Mouse (Mus musculus) B cell, adult 2 months (primary cell): ENCODE data around the gene Fan1.

ENCODE experiments used
- DNase-seq, 2 experiments: peaks; one replicate each; pipeline ENCODE4 v3.0.0; 2022

The Fan1 gene

DNA sequence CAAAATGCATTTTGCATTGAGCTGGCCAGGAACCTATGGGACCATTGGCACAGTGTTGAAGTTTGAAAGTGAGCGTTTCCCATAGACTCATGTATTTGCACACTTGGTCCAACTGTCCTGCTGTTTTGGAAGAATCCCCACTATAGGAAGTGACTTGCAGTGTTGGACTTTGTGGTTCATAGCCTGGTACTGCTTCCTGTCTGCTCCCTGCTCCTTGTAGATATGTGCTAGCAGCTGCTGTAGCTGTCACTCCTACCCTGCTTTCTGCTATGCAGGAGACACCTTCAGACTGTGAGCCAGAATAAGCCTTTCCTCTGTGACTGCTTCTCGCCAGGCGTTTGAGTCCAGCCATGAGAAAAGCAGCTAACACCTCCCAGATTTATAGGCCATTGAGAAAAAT lies 42.6 kb downstream of the Fan1 start:
- no peak for DNase-seq

DNA sequence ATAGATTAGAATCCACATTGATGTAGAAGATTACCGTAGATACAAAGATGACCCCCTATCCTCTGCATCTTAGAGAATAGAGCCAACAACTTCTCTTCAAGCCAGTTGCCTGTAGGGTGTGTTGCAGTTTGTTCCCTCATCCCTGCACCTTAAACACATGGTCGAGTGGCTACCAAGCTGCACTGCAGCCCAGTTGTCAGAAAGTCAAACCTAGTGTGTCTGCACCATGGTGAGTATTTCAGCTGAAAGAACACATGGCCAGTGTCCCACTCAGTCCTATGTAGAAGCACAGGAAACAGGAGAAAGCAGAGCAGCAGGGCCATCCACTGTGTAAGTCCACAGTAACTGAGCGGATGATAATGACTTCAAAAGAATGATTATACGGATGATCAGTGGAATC lies 46.4 kb downstream of the Fan1 start:
- no peak for DNase-seq

- peak; percentile 92 to 94 for DNase-seq
These were observed 47.0 kb downstream of the Fan1 start for GRCm38 (mm10) chr7:64326892-64327291.

DNA sequence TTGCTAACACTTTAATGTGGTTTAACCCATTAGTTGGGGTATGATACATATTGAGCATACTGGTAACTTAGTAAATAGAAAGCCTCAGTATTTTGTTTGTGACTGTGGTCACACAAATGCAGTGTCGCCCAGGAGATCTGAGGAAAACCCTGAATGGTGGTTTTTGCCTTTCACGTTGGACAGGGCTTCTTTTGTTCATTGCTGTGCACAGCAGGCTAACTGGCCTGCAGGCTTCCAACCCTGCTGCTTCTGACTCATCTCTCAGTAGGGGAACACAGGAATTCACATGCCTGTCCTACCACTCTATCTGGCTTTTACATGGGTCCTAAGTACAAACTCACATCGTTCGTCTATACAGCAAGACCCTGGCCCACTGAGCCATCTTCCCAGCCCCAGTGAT lies 52.2 kb downstream of the Fan1 start:
- DNase-seq = no peak

- no peak for DNase-seq
These were observed 52.8 kb downstream of the Fan1 start for GRCm38 (mm10) chr7:64321125-64321524.

DNA sequence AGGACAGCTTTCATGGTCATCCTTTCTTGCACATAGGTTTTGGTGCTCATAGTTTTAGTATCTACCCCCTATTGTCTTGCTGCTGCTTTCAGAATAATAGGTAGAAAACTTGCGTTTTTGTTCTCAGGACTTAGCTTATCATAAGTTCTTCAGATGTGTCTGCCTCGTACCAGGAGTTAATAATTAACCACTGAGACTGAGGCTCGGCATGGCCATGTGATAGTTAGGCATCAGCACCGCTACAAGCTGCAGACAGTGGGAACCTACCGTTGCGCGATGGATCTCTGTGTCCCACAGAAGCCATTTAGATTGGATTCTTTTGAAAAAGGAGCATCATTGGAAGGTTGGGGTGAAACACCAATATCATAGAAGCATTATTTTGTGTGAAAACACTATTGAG lies 61.1 kb downstream of the Fan1 start:
- DNase-seq = no peak

GRCm38 (mm10) chr7:64310756-64311155 lies 63.1 kb downstream of the Fan1 start:
- no peak for DNase-seq

DNA sequence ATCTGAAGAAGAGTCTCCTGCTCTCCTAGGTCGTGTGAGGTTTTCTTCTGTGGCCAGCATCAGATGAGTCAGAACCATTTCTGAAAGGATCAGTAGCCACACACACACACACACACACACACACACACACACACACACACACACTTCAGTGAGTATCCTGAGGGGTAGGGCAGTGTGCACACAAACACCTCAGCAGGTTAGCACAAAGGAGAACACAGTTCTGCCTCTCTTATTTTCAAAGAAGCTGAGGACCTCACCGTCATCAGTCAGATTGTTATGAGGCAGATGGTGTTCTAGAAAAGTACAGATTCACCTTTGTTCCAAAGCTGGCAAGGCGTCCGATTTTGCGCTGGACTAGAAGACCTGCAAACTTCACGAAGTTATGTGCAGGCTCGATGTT lies 63.7 kb downstream of the Fan1 start:
- no peak for DNase-seq
